Mouse (Mus musculus) heart, postnatal 0 days (tissue): Measurements from ENCODE around the gene Tead2. TPM values are rescaled to one million over a fixed set of nuclear protein-coding genes. Genes with fewer than 3 reads are reported as not detected.

ENCODE experiments used
- ATAC-seq: fragments of 200-750 bp; cut with Nextera tagmentation; 2 replicates; pipeline ENCODE4 v1.8.0; 2017; ENCODE audit warnings: low read depth, moderate number of reproducible peaks, moderate library complexity; ENCODE audit not compliant: insufficient read depth
- DNase-seq: peaks from one replicate; pipeline ENCODE4 v3.0.0-alpha.2; 2016; ENCODE audit warnings: low spot score
- H3K27ac ChIP-seq: fragments of 300-500 bp; sonication (generic); 2 replicates; pipeline ENCODE4 v1.5.1; 2014; ENCODE audit warnings: low read depth, mild to moderate bottlenecking
- H3K27me3 ChIP-seq: fragments of 300-500 bp; sonication (generic); 2 replicates; pipeline ENCODE4 v1.6.1; 2014; ENCODE audit warnings: low read length, mixed read lengths; ENCODE audit not compliant: control insufficient read depth, insufficient read depth
- H3K36me3 ChIP-seq: fragments of 300-500 bp; sonication (generic); replicated peaks from 2 replicates; pipeline ENCODE4 v1.6.1; 2014; ENCODE audit warnings: low read length, mixed read lengths; ENCODE audit not compliant: control insufficient read depth, insufficient read depth
- H3K4me1 ChIP-seq: fragments of 300-500 bp; sonication (generic); 2 replicates; pipeline ENCODE4 v1.6.1; 2014; ENCODE audit warnings: antibody characterized with exemption; ENCODE audit not compliant: control insufficient read depth, insufficient read depth
- H3K4me2 ChIP-seq: fragments of 300-500 bp; sonication (generic); 2 replicates; pipeline ENCODE4 v1.6.1; 2014; ENCODE audit warnings: low read depth, mild to moderate bottlenecking, low read length, moderate library complexity
- H3K4me3 ChIP-seq: fragments of 300-500 bp; sonication (generic); 2 replicates; pipeline ENCODE4 v1.5.1; 2014; ENCODE audit warnings: low read depth, low read length
- H3K9ac ChIP-seq: fragments of 300-500 bp; sonication (generic); replicated peaks from 2 replicates; pipeline ENCODE4 v1.6.1; 2014; ENCODE audit warnings: low read depth, low read length, mixed read lengths
- H3K9me3 ChIP-seq: fragments of 300-500 bp; sonication (generic); replicated peaks from 2 replicates; pipeline ENCODE4 v1.6.1; 2016; ENCODE audit warnings: low read length; ENCODE audit not compliant: control insufficient read depth
- CTCF ChIP-seq: IDR thresholded peaks from 2 replicates; pipeline ENCODE4 v1.5.1; 2016; ENCODE audit warnings: antibody characterized with exemption, control low read depth, low read depth
- EP300 ChIP-seq: IDR thresholded peaks from 2 replicates; pipeline ENCODE4 v1.6.1; 2016; ENCODE audit warnings: antibody characterized with exemption, low read depth
- WGBS: fragments of 180-500 bp; shearing (Covaris S2); extraction: QIAGEN DNeasy Blood & Tissue Kit; methylation state at CpG from one replicate; pipeline ENCODE4 v1.1.7; 2014; 5-methylcytosine and 5-hydroxymethylcytosine counted together
- polyA plus RNA-seq: library from polyadenylated mRNA; unstranded; fragments of >200 nt; fragmentation: Nextera tagmentation; extraction: Ambion mirVana; gene quantifications from 2 replicates; pipeline ENCODE4 v1.2.1, GENCODE M21; 2015
- total RNA-seq: library from RNA; depleted of rRNA; stranded (reverse); fragments of >200 nt; gene quantifications from 2 replicates; pipeline ENCODE4 v1.2.3, GENCODE M21; 2014; ENCODE audit warnings: low replicate concordance

Gene Tead2
- total and polyA plus RNA-seq, 2 experiments from 2014 or later = 41.1 to 50.6 TPM

GRCm38 (mm10) chr7:45192585-45193310 lies 22.8 kb upstream of the Tead2 start:
- Histone ChIP-seq H3K4me1 (peaks cover 7% of the 10 kb centered on the region; the same call in 1 of the 2 replicates), H3K4me2 (no peak overlapping the region), H3K27ac (no peak overlapping the region), H3K36me3 (no peaks in the 10 kb centered on the region), H3K9me3 (no peaks in the 10 kb centered on the region), H3K4me3 (no peak overlapping the region), H3K27me3 (peaks cover 21% of the 10 kb centered on the region), H3K9ac (no peak overlapping the region)
- no peak for TF ChIP-seq CTCF
- no peak for TF ChIP-seq EP300
- ATAC-seq (no peak), DNase-seq (no peak)
- WGBS = 86% methylated on average over 7 of the region's 7 CpGs

GRCm38 (mm10) chr7:45193406-45193805 lies 22.1 kb upstream of the Tead2 start:
- H3K9ac ChIP-seq = no peak overlapping the region
- H3K36me3 ChIP-seq = no peaks in the 10 kb centered on the region
- no peak for DNase-seq
- 57% methylated on average over 5 of the region's 5 CpGs for WGBS
- peaks cover 19% of the 10 kb centered on the region for H3K27me3 ChIP-seq
- no peak overlapping the region for H3K4me2 ChIP-seq
- H3K4me1 ChIP-seq = peaks cover 7% of the 10 kb centered on the region; the same call in 1 of the 2 replicates
- no peak overlapping the region for H3K4me3 ChIP-seq
- TF ChIP-seq EP300 = no peak
- TF ChIP-seq CTCF = no peak
- no peak overlapping the region for H3K27ac ChIP-seq
- no peaks in the 10 kb centered on the region for H3K9me3 ChIP-seq
- no peak for ATAC-seq

GRCm38 (mm10) chr7:45193871-45194785 lies 21.4 kb upstream of the Tead2 start:
- H3K4me1 ChIP-seq = peaks cover 7% of the 10 kb centered on the region; the same call in 1 of the 2 replicates
- H3K9ac ChIP-seq = no peak overlapping the region
- no peak overlapping the region for H3K27ac ChIP-seq
- ATAC-seq = no peak
- no peaks in the 10 kb centered on the region for H3K9me3 ChIP-seq
- H3K27me3 ChIP-seq = peaks cover 12% of the 10 kb centered on the region; the same call in 1 of the 2 replicates
- no peak overlapping the region for H3K4me2 ChIP-seq
- no peak for DNase-seq
- no peak overlapping the region for H3K4me3 ChIP-seq
- WGBS = 76% methylated on average over 17 of the region's 17 CpGs
- TF ChIP-seq CTCF (no peak), EP300 (no peak)
- no peaks in the 10 kb centered on the region for H3K36me3 ChIP-seq

GRCm38 (mm10) chr7:45195341-45196175 lies 20.0 kb upstream of the Tead2 start:
- Histone ChIP-seq H3K4me2 (no peak overlapping the region), H3K27ac (no peak overlapping the region), H3K27me3 (peaks cover 4% of the 10 kb centered on the region; the same call in 1 of the 2 replicates), H3K36me3 (no peaks in the 10 kb centered on the region), H3K4me3 (no peak overlapping the region), H3K9me3 (no peaks in the 10 kb centered on the region), H3K4me1 (peaks cover 7% of the 10 kb centered on the region; the same call in 1 of the 2 replicates), H3K9ac (no peak overlapping the region)
- ATAC-seq (no peak), DNase-seq (no peak)
- 50% methylated on average over 13 of the region's 13 CpGs for WGBS
- TF ChIP-seq CTCF (no peak), EP300 (no peak)

GRCm38 (mm10) chr7:45196176-45196535 lies 19.4 kb upstream of the Tead2 start:
- Histone ChIP-seq H3K4me1 (peaks cover 7% of the 10 kb centered on the region; the same call in 1 of the 2 replicates), H3K27me3 (peaks cover 4% of the 10 kb centered on the region; the same call in 1 of the 2 replicates)
- WGBS = 81% methylated on average over 4 of the region's 4 CpGs

More at GRCm38 (mm10) chr7:45196176-45196535, 19.4 kb upstream of the Tead2 start:
- H3K4me3 ChIP-seq = no peak overlapping the region
- no peak for ATAC-seq
- DNase-seq = no peak
- no peak overlapping the region for H3K4me2 ChIP-seq
- no peaks in the 10 kb centered on the region for H3K9me3 ChIP-seq
- no peak overlapping the region for H3K27ac ChIP-seq
- H3K36me3 ChIP-seq = no peaks in the 10 kb centered on the region
- no peak for TF ChIP-seq CTCF
- TF ChIP-seq EP300 = no peak
- H3K9ac ChIP-seq = no peak overlapping the region
